Mouse (Mus musculus) Patski (cell line): ENCODE results near the gene Rpl27. TPM values are rescaled to one million over a fixed set of nuclear protein-coding genes. Genes with fewer than 3 reads are reported as not detected.
A peak's percentile ranks its signal among the peaks of the same experiment; 100 is the strongest.
"Not testable (repeated sequence)": the region's sequence is repeated elsewhere in the genome, so short reads cannot be mapped to it uniquely, and the experiment has no call there.

ENCODE experiments used
- ATAC-seq: fragments of 100-300 bp; one replicate; pipeline ENCODE4 v1.8.0; 2021
- CTCF ChIA-PET: fragments of 350-600 bp; sonication (Branson Sonifier 250); formaldehyde crosslinking; loops from one replicate; lab custom pipeline; 2022; ENCODE audit warnings: inconsistent platforms; lab: Charles Lee
- POLR2A ChIA-PET: fragments of 350-600 bp; sonication (Branson Sonifier 250); formaldehyde crosslinking; loops from one replicate; lab custom pipeline; 2022; ENCODE audit warnings: antibody characterized with exemption, inconsistent platforms; lab: Charles Lee
- DNase-seq: peaks from one replicate; pipeline ENCODE4 v3.0.0-alpha.2; 2011; ENCODE audit warnings: low read depth, low spot score
- H3K27me3 ChIP-seq: fragments of 371-371 bp; one replicate; pipeline ENCODE4 v1.5.1; 2021
- CTCF ChIP-seq: fragments of 100-300 bp; IDR thresholded peaks from one replicate; pipeline ENCODE4 v1.5.1; 2021
- in situ Hi-C: fragments of 300-500 bp; cut with MboI; formaldehyde crosslinking; loops from 3 replicates; pipeline ENCODE4 v1.11.1; 2018; ENCODE audit warnings: low pct_unique_long_range_greater_than_20kb, mixed read lengths
- polyA plus RNA-seq: library from polyadenylated mRNA; unstranded; gene quantifications from one replicate; pipeline ENCODE4 v1.2.3, GENCODE M21; 2021

Rpl27 gene
- polyA plus RNA-seq, 1 experiment from 2014 or later, result 391 TPM

DNA sequence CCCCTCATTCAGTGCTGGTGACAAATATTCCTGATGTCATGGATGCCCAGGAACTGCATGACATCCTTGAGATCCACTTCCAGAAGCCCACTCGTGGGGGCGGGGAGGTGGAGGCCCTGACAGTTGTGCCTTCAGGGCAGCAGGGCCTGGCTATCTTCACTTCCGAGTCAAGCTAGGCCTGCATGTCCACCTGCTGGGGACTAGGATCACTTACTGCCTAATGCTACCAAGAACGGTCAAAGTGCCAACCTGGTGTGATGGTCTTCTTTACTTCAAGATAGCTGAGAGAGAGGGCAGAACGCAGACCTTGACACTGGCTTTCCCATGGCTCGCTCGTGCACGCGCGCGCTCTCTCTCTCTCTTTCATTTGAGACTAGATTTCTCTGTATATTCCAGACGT lies 16.1 kb downstream of the Rpl27 start:
- H3K27me3 ChIP-seq, result no peaks in the 10 kb centered on the region
- DNase-seq (no peak), ATAC-seq (no peak)
- POLR2A ChIA-PET, result no interaction called here
- CTCF ChIA-PET, result no interaction called here
- in situ Hi-C loops, result no loop called here
- TF ChIP-seq CTCF, result no peak

GRCm38 (mm10) chr11:101459716-101460115 lies 17.6 kb downstream of the Rpl27 start:
- no peak for TF ChIP-seq CTCF
- in situ Hi-C loops, result no loop called here
- ATAC-seq, result no peak
- no peaks in the 10 kb centered on the region for H3K27me3 ChIP-seq
- CTCF ChIA-PET, result interaction anchor here (0.9 kb wide), 1 partner anchor 10 kb away, joined by 3 read pairs; no protein-coding TSS in a partner anchor
- no peak for DNase-seq
- POLR2A ChIA-PET, result no interaction called here

GRCm38 (mm10) chr11:101460321-101460720 lies 18.2 kb downstream of the Rpl27 start:
- in situ Hi-C loops, result no loop called here
- ChIA-PET CTCF (no interaction called here), POLR2A (no interaction called here)
- no peak for ATAC-seq
- no peaks in the 10 kb centered on the region for H3K27me3 ChIP-seq
- TF ChIP-seq CTCF, result no peak
- DNase-seq, result no peak

- no peaks in the 10 kb centered on the region for H3K27me3 ChIP-seq
- in situ Hi-C loops, result no loop called here
- ATAC-seq (no peak), DNase-seq (no peak)
- ChIA-PET CTCF (no interaction called here), POLR2A (no interaction called here)
- no peak for TF ChIP-seq CTCF
Observed at GRCm38 (mm10) chr11:101462141-101462540, 20.0 kb downstream of the Rpl27 start.

GRCm38 (mm10) chr11:101462583-101463440 lies 20.7 kb downstream of the Rpl27 start:
- no peaks in the 10 kb centered on the region for H3K27me3 ChIP-seq
- in situ Hi-C loops, result no loop called here
- DNase-seq (no peak), ATAC-seq (no peak)
- TF ChIP-seq CTCF, result no peak
- POLR2A ChIA-PET, result interaction anchor here (0.6 to 0.9 kb wide), 2 partner anchors 19 to 39 kb away, joined by 3 read pairs; no protein-coding TSS in a partner anchor
- CTCF ChIA-PET, result interaction anchor here (1.4 kb wide), 1 partner anchor 8 kb away, joined by 4 read pairs; no protein-coding TSS in a partner anchor

- TF ChIP-seq CTCF, result no peak
- CTCF ChIA-PET, result interaction anchor here (1.2 kb wide), 1 partner anchor 107 kb away, joined by 3 read pairs; no protein-coding TSS in a partner anchor
- DNase-seq, result no peak
- no peaks in the 10 kb centered on the region for H3K27me3 ChIP-seq
- no peak for ATAC-seq
- POLR2A ChIA-PET, result interaction anchor here (0.7 to 2.5 kb wide), 4 partner anchors 10 to 142 kb away, joined by 3 to 8 read pairs (median 4); partner anchors contain the start of gene Ifi35
- in situ Hi-C loops, result loop anchor here (5.0 kb wide), 1 partner anchor 98 kb away; no protein-coding TSS in a partner anchor
Observed at GRCm38 (mm10) chr11:101464211-101465100, 22.4 kb downstream of the Rpl27 start, which contains the start of gene Rnd2. Gene Rnd2, plus strand, starts transcription at chr11:101464999.

DNA sequence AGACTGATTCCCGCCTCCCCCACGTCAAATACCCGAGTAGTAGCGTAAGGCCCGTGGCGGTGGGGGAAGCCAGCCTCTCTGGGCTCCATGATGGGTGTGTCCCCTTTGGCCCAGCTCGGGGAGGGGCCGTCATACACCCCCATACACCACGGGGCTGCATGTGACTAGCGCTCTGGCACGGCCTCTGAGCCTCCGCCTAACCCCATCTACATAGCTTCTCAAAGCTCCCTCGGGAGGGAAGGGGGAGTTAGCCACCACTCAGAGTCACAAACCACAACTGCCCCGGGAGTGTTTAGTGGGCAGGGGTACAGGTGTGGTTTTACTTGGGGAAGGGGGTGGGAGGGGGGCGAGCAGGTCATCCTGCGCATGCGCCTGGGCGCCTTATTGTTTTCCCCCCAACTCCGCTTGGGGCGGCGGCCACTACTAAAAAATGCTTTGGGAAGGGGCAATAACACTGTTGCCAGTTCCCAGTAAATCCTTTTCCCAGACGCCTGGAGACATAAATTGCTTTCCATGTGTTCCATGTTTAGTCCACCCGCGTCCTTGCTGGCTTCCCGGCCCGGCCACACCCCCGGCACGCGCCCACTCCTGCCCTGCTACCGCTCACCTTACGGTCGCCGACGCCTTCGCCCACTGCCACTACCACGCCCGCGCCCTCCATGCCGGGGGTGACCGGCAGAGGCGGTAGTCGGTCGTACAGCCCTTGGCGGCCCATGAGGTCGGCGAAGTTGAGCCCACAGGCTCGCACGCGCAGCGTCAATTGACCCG lies 23.2 kb downstream of the Rpl27 start:
- ChIA-PET POLR2A (interaction anchor here (0.7 to 2.5 kb wide), 4 partner anchors 11 to 142 kb away, joined by 3 to 8 read pairs (median 4); partner anchors contain the start of gene Ifi35), CTCF (interaction anchor here (1.2 kb wide), 1 partner anchor 106 kb away, joined by 3 read pairs; no protein-coding TSS in a partner anchor)
- DNase-seq, result no peak
- no peak for TF ChIP-seq CTCF
- ATAC-seq, result peak; percentile 23
- in situ Hi-C loops, result loop anchor here (5.0 kb wide), 1 partner anchor 97 kb away; no protein-coding TSS in a partner anchor
- H3K27me3 ChIP-seq, result no peaks in the 10 kb centered on the region

GRCm38 (mm10) chr11:101465869-101466551 lies 23.9 kb downstream of the Rpl27 start, which contains the start of gene Vat1:
Gene Vat1, minus strand, starts transcription at chr11:101466230.
- H3K27me3 ChIP-seq, result no peaks in the 10 kb centered on the region
- in situ Hi-C loops, result loop anchor here (5.0 kb wide), 1 partner anchor 96 kb away; no protein-coding TSS in a partner anchor
- DNase-seq, result no peak
- CTCF ChIA-PET, result interaction anchor here (1.2 kb wide), 2 partner anchors 50 to 89 kb away, joined by 3 to 4 read pairs; no protein-coding TSS in a partner anchor
- POLR2A ChIA-PET, result interaction anchor here (1.2 to 2.5 kb wide), 3 partner anchors 11 to 53 kb away, joined by 3 to 8 read pairs (median 6); no protein-coding TSS in a partner anchor
- no peak for TF ChIP-seq CTCF
- ATAC-seq, result peak; percentile 22

GRCm38 (mm10) chr11:101466552-101466950 lies 24.5 kb downstream of the Rpl27 start:
- in situ Hi-C loops, result loop anchor here (5.0 kb wide), 1 partner anchor 96 kb away; no protein-coding TSS in a partner anchor
- DNase-seq, ATAC-seq, H3K27me3 ChIP-seq: not testable (repeated sequence)
- ChIA-PET CTCF (interaction anchor here (1.1 to 1.8 kb wide), 4 partner anchors 48 to 96 kb away, joined by 3 to 10 read pairs (median 4); no protein-coding TSS in a partner anchor), POLR2A (interaction anchor here (1.2 to 2.5 kb wide), 3 partner anchors 17 to 87 kb away, joined by 3 to 8 read pairs (median 4); no protein-coding TSS in a partner anchor)
